Mouse (Mus musculus): ENCODE data around the gene Rangrf.

GRCm38 (mm10) chr11:68997080-68997479, 22.1 kb upstream of the Rangrf start:
- TF ChIP-seq POLR2A (IDR thresholded peaks at IDR 0.05; ENCODE audit: low read depth, low read length) (no peak), CTCF (IDR thresholded peaks at IDR 0.05; ENCODE audit: borderline replicate concordance, insufficient read depth, low read length) (no peak)
